Mouse (Mus musculus) liver, embryonic 15.5 days (tissue): Measurements from ENCODE around the gene Ddah1. TPM values are rescaled to one million over a fixed set of nuclear protein-coding genes. Genes with fewer than 3 reads are reported as not detected.

Experiments
- ATAC-seq: fragments of 200-750 bp; cut with Nextera tagmentation; 2 replicates; pipeline ENCODE4 v1.8.0; 2017; ENCODE audit warnings: moderate number of reproducible peaks, mild to moderate bottlenecking, moderate library complexity; ENCODE audit not compliant: insufficient read depth
- H3K27ac ChIP-seq: fragments of 300-500 bp; sonication (generic); replicated peaks from 2 replicates; pipeline ENCODE4 v1.5.1; 2015; ENCODE audit warnings: mild to moderate bottlenecking, inconsistent platforms
- H3K27me3 ChIP-seq: fragments of 300-500 bp; sonication (generic); 2 replicates; pipeline ENCODE4 v1.6.1; 2015; ENCODE audit warnings: mild to moderate bottlenecking, inconsistent platforms
- H3K36me3 ChIP-seq: fragments of 300-500 bp; sonication (generic); replicated peaks from 2 replicates; pipeline ENCODE4 v1.6.1; 2015; ENCODE audit warnings: moderate library complexity, mild to moderate bottlenecking, inconsistent platforms
- H3K4me1 ChIP-seq: fragments of 300-500 bp; sonication (generic); replicated peaks from 2 replicates; pipeline ENCODE4 v1.6.1; 2015; ENCODE audit warnings: inconsistent platforms
- H3K4me2 ChIP-seq: fragments of 300-500 bp; sonication (generic); 2 replicates; pipeline ENCODE4 v1.6.1; 2015; ENCODE audit warnings: moderate library complexity, mild to moderate bottlenecking, inconsistent platforms
- H3K4me3 ChIP-seq: fragments of 300-500 bp; sonication (generic); replicated peaks from 2 replicates; pipeline ENCODE4 v1.5.1; 2015; ENCODE audit warnings: mild to moderate bottlenecking, inconsistent platforms
- H3K9ac ChIP-seq: fragments of 300-500 bp; sonication (generic); 2 replicates; pipeline ENCODE4 v1.6.1; 2015; ENCODE audit warnings: moderate library complexity, mild to moderate bottlenecking, inconsistent platforms
- H3K9me3 ChIP-seq: fragments of 300-500 bp; sonication (generic); replicated peaks from 2 replicates; pipeline ENCODE4 v1.6.1; 2016; ENCODE audit warnings: inconsistent platforms
- WGBS: fragments of 180-500 bp; shearing (Covaris S2); methylation state at CpG from one replicate; pipeline ENCODE4 v1.1.7; 2015; ENCODE audit warnings: mixed read lengths; ENCODE audit not compliant: insufficient replicate concordance; 5-methylcytosine and 5-hydroxymethylcytosine counted together
- polyA plus RNA-seq: library from polyadenylated mRNA; unstranded; fragments of >200 nt; fragmentation: Nextera tagmentation; extraction: Ambion mirVana; gene quantifications from 2 replicates; pipeline ENCODE4 v1.2.1, GENCODE M21; 2015

The Ddah1 gene
- polyA plus RNA-seq, result 44.5 and 47.4 TPM in 2 replicates

DNA sequence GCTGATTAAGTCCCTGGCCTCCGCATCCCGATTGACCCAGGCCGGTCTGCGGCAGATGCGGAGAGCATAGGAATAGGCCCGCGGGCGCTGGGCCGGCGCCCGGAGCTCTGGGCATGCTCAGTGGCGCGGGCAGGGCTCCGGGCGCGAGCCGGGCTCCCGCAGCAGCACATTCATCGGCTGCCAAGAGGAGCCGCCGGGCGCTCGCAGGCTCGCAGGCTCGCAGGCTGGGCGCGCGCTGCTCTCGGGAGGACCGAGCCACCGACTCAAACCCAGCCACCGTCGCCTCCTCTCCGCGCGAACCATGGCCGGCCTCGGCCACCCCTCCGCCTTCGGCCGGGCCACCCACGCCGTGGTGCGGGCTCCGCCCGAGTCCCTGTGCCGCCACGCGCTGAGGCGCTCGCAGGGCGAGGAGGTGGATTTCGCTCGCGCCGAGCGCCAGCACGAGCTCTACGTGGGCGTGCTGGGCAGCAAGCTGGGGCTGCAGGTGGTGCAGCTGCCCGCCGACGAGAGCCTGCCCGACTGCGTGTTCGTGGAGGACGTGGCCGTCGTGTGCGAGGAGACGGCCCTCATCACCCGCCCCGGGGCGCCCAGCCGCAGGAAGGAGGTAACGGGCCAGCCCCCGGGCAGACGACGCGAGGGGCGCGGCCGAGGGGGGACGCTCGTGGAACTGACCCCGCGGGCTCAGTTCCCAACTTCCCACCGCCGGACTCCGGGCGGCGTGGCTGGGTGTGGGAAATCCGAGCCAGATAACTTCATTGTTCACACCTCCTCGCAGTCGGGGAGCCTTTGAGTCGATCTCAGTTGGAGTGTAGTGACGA, at the start of gene Ddah1:
Ddah1 (plus strand) TSS at position 115 of the 818 bp plus-strand sequence.
- H3K9ac ChIP-seq, result peak within 1 kb of the TSS; percentile 59
- under 1% methylated on average over 96 of the region's 97 CpGs for WGBS
- ATAC-seq, result peak; percentile 67
- H3K4me2 ChIP-seq, result peak within 1 kb of the TSS; percentile 79
- H3K4me1 ChIP-seq, result peaks cover 28% of the 10 kb centered on the region
- H3K36me3 ChIP-seq, result no peaks in the 10 kb centered on the region
- peak within 1 kb of the TSS; percentile 60 for H3K4me3 ChIP-seq
- peak within 1 kb of the TSS; percentile 72 for H3K27ac ChIP-seq
- peaks cover 34% of the 10 kb centered on the region for H3K27me3 ChIP-seq
- H3K9me3 ChIP-seq, result no peaks in the 10 kb centered on the region

DNA sequence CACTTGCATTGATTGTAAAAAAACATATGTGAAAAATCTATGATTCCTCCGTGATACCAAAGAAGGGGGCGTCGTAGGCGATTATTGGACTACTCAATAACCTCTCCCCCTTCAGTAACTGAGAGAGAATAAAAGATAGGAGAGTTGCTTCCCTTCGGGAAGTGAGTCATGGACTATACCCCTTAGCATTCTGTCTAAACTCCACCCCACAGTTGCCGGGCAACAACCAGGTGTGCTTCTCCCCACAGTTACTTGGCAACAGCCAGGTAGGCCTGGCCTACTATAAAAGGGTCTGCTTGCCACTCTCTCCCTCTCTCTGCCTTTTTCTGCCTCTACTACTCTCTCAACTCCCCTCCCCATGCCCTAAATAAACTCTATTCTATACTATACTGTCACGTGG, 42.6 kb upstream of the Ddah1 start:
- H3K27ac ChIP-seq, result no peak overlapping the region
- no peaks in the 10 kb centered on the region for H3K36me3 ChIP-seq
- no peaks in the 10 kb centered on the region for H3K9me3 ChIP-seq
- WGBS, result 71% methylated on average over 7 of the region's 7 CpGs
- H3K27me3 ChIP-seq, result no peaks in the 10 kb centered on the region
- H3K9ac ChIP-seq, result no peak overlapping the region
- H3K4me2 ChIP-seq, result no peak overlapping the region
- H3K4me3 ChIP-seq, result no peak overlapping the region
- H3K4me1 ChIP-seq, result no peaks in the 10 kb centered on the region
- no peak for ATAC-seq

DNA sequence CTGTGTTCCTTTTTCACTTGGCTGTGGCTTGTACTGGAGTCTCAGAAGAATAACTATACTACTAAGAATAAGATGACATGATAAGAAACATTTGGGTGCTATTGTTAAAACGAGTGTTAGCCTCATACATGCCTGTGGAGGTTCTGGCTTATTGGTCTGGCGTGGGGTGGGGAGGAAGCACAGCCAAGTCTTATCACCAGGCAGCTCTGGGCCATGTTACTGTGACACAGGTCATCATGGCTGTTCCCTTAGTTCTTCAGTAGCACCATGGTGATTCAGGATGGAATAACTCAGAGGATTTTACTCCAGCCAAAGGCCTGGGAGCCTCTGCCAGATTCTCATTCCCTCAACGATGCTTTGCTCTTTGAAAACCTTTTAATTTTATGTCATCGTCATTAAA, 38.8 kb upstream of the Ddah1 start:
- Histone ChIP-seq H3K4me1 (no peaks in the 10 kb centered on the region), H3K9me3 (no peaks in the 10 kb centered on the region), H3K27me3 (no peaks in the 10 kb centered on the region), H3K27ac (no peak overlapping the region), H3K9ac (no peak overlapping the region), H3K4me3 (no peak overlapping the region), H3K4me2 (no peak overlapping the region), H3K36me3 (no peaks in the 10 kb centered on the region)
- no peak for ATAC-seq
- WGBS, result 59% methylated on average over 4 of the region's 4 CpGs

DNA sequence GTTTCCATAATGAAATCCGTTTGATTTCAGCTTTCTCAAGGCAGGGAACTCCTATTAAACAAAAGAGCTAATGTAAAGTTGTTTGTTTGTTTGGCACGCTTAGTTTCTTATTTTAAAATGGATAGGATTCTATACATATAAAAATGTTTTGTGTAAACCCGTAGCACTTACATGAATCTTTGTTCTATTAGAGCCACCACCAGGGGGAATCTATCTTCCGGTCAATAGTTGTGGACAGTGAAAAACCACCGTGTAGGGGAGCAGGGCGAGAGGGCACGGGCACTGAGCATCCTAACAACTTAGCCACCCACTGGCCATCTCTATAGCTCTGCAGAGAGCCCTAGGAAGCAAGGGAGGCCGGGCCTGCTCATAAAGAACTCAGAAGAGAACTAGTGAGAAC, 33.4 kb upstream of the Ddah1 start:
- no peak for ATAC-seq

DNA sequence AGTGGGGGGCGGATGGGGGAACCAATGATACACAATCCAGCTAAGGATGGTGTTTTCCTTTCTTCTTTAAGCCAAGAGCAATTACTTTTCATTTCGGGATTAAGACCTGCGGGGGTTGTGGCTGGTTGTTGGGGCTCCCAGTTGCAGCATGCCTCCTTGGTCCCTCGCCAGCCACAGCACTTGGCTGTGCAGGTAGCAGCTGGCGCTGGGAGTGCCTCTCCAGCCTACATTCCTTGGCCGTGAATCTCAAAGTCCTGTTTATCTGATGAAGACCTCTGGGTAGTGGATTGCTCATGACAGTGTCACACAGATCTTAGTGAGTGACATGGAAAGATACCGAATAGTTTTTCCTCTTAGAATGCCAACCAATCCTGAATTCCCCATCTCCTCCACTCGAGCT, 30.1 kb upstream of the Ddah1 start:
- 47% methylated on average over 8 of the region's 8 CpGs for WGBS
- H3K36me3 ChIP-seq, result no peaks in the 10 kb centered on the region

More for the DNA sequence above, 33.4 kb upstream of the Ddah1 start:
- Histone ChIP-seq H3K4me3 (no peak overlapping the region), H3K27ac (no peak overlapping the region), H3K4me1 (no peaks in the 10 kb centered on the region), H3K9ac (no peak overlapping the region), H3K9me3 (no peaks in the 10 kb centered on the region), H3K36me3 (no peaks in the 10 kb centered on the region), H3K4me2 (no peak overlapping the region), H3K27me3 (no peaks in the 10 kb centered on the region)
- 60% methylated on average over 8 of the region's 8 CpGs for WGBS

DNA sequence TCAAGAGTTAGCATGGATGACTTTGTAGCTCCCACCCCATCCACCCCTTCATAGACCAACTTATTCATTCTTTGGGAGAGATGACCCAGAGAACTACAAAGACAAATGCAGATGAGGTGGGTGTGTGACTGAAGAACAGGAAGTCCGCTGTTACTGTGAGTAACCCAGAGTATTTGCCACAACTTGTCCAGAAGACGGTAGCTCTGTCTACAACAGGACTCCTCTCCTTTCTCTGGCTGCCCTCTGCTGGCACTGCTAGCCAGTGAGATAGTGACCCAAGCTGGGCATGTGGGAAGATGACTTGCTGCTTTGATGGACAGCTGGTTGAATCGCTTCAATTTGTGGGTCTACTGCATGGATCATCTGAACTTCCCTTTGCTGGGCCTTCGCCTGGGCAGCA, 28.9 kb upstream of the Ddah1 start:
- Histone ChIP-seq H3K27me3 (no peaks in the 10 kb centered on the region), H3K9ac (no peak overlapping the region), H3K36me3 (no peaks in the 10 kb centered on the region), H3K9me3 (no peaks in the 10 kb centered on the region), H3K4me3 (no peak overlapping the region), H3K4me2 (no peak overlapping the region), H3K27ac (no peak overlapping the region), H3K4me1 (no peaks in the 10 kb centered on the region)
- WGBS, result 34% methylated on average over 4 of the region's 4 CpGs
- no peak for ATAC-seq

More for the DNA sequence above, 30.1 kb upstream of the Ddah1 start:
- Histone ChIP-seq H3K9ac (no peak overlapping the region), H3K27ac (no peak overlapping the region), H3K9me3 (no peaks in the 10 kb centered on the region), H3K4me3 (no peak overlapping the region), H3K27me3 (no peaks in the 10 kb centered on the region), H3K4me2 (no peak overlapping the region), H3K4me1 (no peaks in the 10 kb centered on the region)
- no peak for ATAC-seq

DNA sequence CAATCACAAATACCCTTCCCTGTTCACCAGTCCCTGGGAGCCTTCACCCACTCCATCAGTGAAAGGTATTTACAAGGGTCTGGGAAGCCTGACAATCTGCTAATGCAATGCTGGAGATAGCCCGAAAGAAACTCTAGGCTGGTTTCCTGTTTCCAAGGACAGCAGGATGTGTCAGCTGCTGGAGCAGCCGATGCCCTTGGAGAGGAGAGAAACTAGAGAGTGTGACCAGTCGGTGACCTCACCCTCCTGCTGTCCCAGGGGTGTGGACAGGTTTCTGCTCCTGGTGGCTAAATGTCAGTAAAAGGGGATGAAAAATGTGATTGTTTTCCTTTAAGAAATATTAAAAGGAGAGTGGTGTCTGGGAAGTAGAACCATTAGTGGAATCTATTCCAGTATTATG, 28.4 kb upstream of the Ddah1 start:
- no peak for ATAC-seq
- Histone ChIP-seq H3K4me2 (no peak overlapping the region), H3K36me3 (no peaks in the 10 kb centered on the region), H3K4me1 (no peaks in the 10 kb centered on the region), H3K9me3 (no peaks in the 10 kb centered on the region), H3K4me3 (no peak overlapping the region), H3K27me3 (no peaks in the 10 kb centered on the region), H3K27ac (no peak overlapping the region), H3K9ac (no peak overlapping the region)
- 20% methylated on average over 3 of the region's 3 CpGs for WGBS

DNA sequence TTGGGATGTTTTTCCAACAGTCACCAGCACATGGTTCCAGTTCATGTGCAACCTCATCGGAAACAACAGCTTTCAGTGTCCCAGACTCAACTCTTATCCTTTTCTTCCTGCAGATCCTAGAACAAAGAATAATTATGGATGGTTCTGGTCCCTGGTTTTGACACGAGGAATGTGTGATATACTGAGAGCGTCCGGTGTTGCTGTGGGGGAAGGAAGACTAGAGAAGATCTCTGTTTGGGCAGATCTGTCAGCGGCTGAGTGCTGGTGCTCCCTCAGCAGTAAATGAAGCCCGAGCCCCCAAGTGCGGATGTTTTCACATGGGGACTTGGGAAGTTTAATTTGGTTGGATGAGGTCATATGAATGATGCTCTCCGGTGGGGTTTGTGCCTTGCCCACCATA, 23.6 kb upstream of the Ddah1 start:
- H3K27ac ChIP-seq, result no peak overlapping the region
- H3K4me2 ChIP-seq, result no peak overlapping the region
- no peak overlapping the region for H3K4me3 ChIP-seq
- no peaks in the 10 kb centered on the region for H3K9me3 ChIP-seq
- ATAC-seq, result no peak
- no peaks in the 10 kb centered on the region; the same call in 1 of the 2 replicates for H3K4me1 ChIP-seq
- 71% methylated on average over 8 of the region's 8 CpGs for WGBS
- no peaks in the 10 kb centered on the region for H3K36me3 ChIP-seq
- H3K27me3 ChIP-seq, result no peaks in the 10 kb centered on the region
- no peak overlapping the region for H3K9ac ChIP-seq

DNA sequence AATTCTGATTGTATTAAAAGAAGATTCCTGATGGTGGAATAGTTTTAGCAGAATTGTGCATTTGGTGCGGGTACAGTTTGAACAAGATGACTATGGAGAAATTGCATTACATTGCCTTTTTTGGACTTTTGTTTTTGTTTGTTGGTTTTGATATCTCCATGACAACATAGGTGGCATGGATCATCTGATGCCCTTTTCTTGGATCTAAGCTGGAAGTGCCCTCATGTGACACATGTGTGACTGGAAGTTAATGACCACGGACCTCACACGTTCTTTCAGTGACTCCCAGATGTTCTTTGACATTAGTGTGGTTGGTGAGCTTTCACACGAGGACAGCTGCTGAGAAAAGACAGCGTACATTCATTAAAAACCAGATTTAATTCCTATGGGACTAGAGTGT, 21.9 kb upstream of the Ddah1 start:
- Histone ChIP-seq H3K9ac (no peak overlapping the region), H3K9me3 (no peaks in the 10 kb centered on the region), H3K27me3 (no peaks in the 10 kb centered on the region), H3K27ac (no peak overlapping the region), H3K4me3 (no peak overlapping the region), H3K4me2 (no peak overlapping the region), H3K4me1 (no peaks in the 10 kb centered on the region; the same call in 1 of the 2 replicates), H3K36me3 (no peaks in the 10 kb centered on the region)
- WGBS, result 64% methylated on average over 5 of the region's 5 CpGs
- ATAC-seq, result no peak

DNA sequence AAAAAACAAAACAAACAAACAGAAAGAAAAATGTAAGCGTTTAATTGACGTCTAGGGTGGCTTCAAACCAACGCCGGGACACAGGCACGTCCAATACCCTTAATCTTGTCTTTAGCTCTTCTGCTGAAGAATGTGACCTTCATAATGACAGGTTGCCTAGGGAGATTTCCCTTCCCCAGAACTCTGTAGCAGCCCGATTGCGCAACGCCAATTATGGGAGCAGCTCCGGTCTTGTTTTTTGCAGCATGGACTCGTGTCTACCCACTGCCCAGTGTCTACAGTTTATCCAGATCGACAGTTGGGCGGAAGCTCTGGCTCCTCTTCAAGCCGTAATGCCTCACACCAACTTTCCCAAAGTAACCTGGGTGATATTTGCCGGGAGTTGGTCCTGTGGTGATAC, 19.8 kb upstream of the Ddah1 start:
- ATAC-seq, result no peak
- Histone ChIP-seq H3K4me1 (no peaks in the 10 kb centered on the region; the same call in 1 of the 2 replicates), H3K36me3 (no peaks in the 10 kb centered on the region), H3K4me3 (no peak overlapping the region), H3K9ac (no peak overlapping the region), H3K4me2 (no peak overlapping the region), H3K9me3 (no peaks in the 10 kb centered on the region), H3K27me3 (no peaks in the 10 kb centered on the region), H3K27ac (no peak overlapping the region)
- WGBS, result 58% methylated on average over 14 of the region's 14 CpGs

DNA sequence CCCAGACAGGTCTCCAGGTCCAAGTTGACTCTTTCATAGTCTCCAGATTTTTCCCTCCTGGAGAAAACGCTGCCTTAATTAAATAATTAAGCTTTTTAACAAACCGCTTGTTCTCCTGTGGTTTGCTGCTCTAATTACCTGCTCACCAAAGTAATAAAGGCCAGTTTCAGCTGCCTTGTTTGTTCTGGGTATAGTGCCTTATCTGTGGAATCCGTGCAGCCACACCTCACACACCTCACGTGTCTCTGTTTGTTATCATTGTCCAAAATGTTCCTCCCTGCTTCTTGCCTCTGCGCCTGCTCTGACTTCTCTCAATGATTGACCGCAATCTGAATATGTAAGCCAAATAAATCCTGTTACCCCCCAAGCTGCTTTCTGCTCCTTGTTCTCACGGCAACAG, 18.6 kb upstream of the Ddah1 start:
- no peak for ATAC-seq
- Histone ChIP-seq H3K4me1 (no peaks in the 10 kb centered on the region; the same call in 1 of the 2 replicates), H3K9me3 (no peaks in the 10 kb centered on the region), H3K9ac (no peak overlapping the region), H3K36me3 (no peaks in the 10 kb centered on the region), H3K27me3 (no peaks in the 10 kb centered on the region), H3K4me3 (no peak overlapping the region), H3K4me2 (no peak overlapping the region), H3K27ac (no peak overlapping the region)
- 40% methylated on average over 7 of the region's 7 CpGs for WGBS

DNA sequence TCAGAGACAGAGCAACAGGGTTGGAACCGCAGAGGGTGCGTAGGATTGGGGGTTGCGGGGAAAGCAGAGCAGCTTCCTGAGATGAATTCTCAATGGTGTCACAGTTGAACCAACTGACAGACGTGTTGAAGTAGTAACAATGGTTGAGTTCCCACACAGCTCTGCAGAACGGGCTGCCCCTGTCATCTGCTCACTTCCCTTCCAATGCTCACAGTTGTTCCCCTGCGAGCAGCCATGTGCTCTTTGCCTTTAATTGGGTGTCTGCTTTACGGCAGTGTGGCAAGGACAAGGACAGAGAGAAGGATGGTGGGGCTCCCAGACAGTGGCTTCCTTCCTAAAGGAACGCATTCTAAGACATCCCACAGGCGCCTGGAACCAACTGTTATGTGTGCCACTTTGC, 15.4 kb upstream of the Ddah1 start:
- Histone ChIP-seq H3K27ac (no peak overlapping the region), H3K9me3 (no peaks in the 10 kb centered on the region), H3K4me3 (no peak overlapping the region), H3K4me2 (no peak overlapping the region), H3K4me1 (no peaks in the 10 kb centered on the region; the same call in 1 of the 2 replicates), H3K36me3 (no peaks in the 10 kb centered on the region), H3K9ac (no peak overlapping the region), H3K27me3 (no peaks in the 10 kb centered on the region)
- WGBS, result 31% methylated on average over 9 of the region's 9 CpGs
- no peak for ATAC-seq
